Mouse (Mus musculus): ENCODE results near the gene Pld3. TPM values are rescaled to one million over a fixed set of nuclear protein-coding genes. Genes with fewer than 3 reads are reported as not detected.

The Pld3 gene
- polyA plus RNA-seq, 1 experiment from 2014 or later, result 53.2 TPM

- Histone ChIP-seq H3K36me3 (ENCODE audit: control insufficient read depth, insufficient read depth, low read length) (no peaks in the 10 kb centered on the region; the same call in 1 of the 2 replicates), H3K27me3 (ENCODE audit: control insufficient read depth, insufficient read depth, low read length) (no peaks in the 10 kb centered on the region), H3K9me3 (ENCODE audit: control insufficient read depth, low read length) (no peaks in the 10 kb centered on the region), H3K4me2 (ENCODE audit: low read depth, severe bottlenecking) (peak overlapping the region; percentile 66), H3K9ac (ENCODE audit: low read length) (peak overlapping the region; percentile 44), H3K4me1 (ENCODE audit: control insufficient read depth, insufficient read depth, low read length) (peaks cover 9% of the 10 kb centered on the region; the same call in 1 of the 2 replicates), H3K27ac (replicated peaks; ENCODE audit: low read depth, low read length) (peak overlapping the region; percentile 78), H3K4me3 (ENCODE audit: low read depth, low read length) (peak overlapping the region; percentile 24)
- under 1% methylated on average over 27 of the region's 33 CpGs for WGBS
- ATAC-seq (ENCODE audit: insufficient number of reproducible peaks, low FRiP score, low TSS enrichment, low read depth), result peak; percentile 55
- peak; percentile 85 for DNase-seq (ENCODE audit: low spot score)
Measured at GRCm38 (mm10) chr7:27490543-27491329, 62.3 kb downstream of the Pld3 start.

GRCm38 (mm10) chr7:27490227-27490542 is 62.8 kb downstream of the Pld3 start:
- no peak for ATAC-seq (ENCODE audit: insufficient number of reproducible peaks, low FRiP score, low TSS enrichment, low read depth)
- Histone ChIP-seq H3K9ac (ENCODE audit: low read length) (peak overlapping the region; percentile 44), H3K36me3 (ENCODE audit: control insufficient read depth, insufficient read depth, low read length) (no peaks in the 10 kb centered on the region; the same call in 1 of the 2 replicates), H3K4me1 (ENCODE audit: control insufficient read depth, insufficient read depth, low read length) (peaks cover 9% of the 10 kb centered on the region; the same call in 1 of the 2 replicates), H3K27me3 (ENCODE audit: control insufficient read depth, insufficient read depth, low read length) (no peaks in the 10 kb centered on the region), H3K9me3 (ENCODE audit: control insufficient read depth, low read length) (no peaks in the 10 kb centered on the region), H3K4me2 (ENCODE audit: low read depth, severe bottlenecking) (peak overlapping the region; percentile 66), H3K27ac (replicated peaks; ENCODE audit: low read depth, low read length) (peak overlapping the region; percentile 78), H3K4me3 (ENCODE audit: low read depth, low read length) (peak overlapping the region; percentile 24)
- DNase-seq (ENCODE audit: low spot score), result no peak
- 40% methylated on average over 4 of the region's 4 CpGs for WGBS

- peaks cover 9% of the 10 kb centered on the region; the same call in 1 of the 2 replicates for H3K4me1 ChIP-seq (ENCODE audit: control insufficient read depth, insufficient read depth, low read length)
- H3K9me3 ChIP-seq (ENCODE audit: control insufficient read depth, low read length), result no peaks in the 10 kb centered on the region
- H3K4me3 ChIP-seq (ENCODE audit: low read depth, low read length), result no peak overlapping the region
- H3K36me3 ChIP-seq (ENCODE audit: control insufficient read depth, insufficient read depth, low read length), result no peaks in the 10 kb centered on the region; the same call in 1 of the 2 replicates
- ATAC-seq (ENCODE audit: insufficient number of reproducible peaks, low FRiP score, low TSS enrichment, low read depth), result no peak
- H3K27me3 ChIP-seq (ENCODE audit: control insufficient read depth, insufficient read depth, low read length), result no peaks in the 10 kb centered on the region
- no peak overlapping the region for H3K27ac ChIP-seq (replicated peaks; ENCODE audit: low read depth, low read length)
- H3K4me2 ChIP-seq (ENCODE audit: low read depth, severe bottlenecking), result no peak overlapping the region
- 94% methylated on average over 25 of the region's 25 CpGs for WGBS
- DNase-seq (ENCODE audit: low spot score), result no peak
- H3K9ac ChIP-seq (ENCODE audit: low read length), result no peak overlapping the region
Measured at GRCm38 (mm10) chr7:27489270-27489869, 63.6 kb downstream of the Pld3 start.

- DNase-seq (ENCODE audit: low spot score) (peak; percentile 42), ATAC-seq (ENCODE audit: insufficient number of reproducible peaks, low FRiP score, low TSS enrichment, low read depth) (no peak)
- H3K9me3 ChIP-seq (ENCODE audit: control insufficient read depth, low read length), result no peaks in the 10 kb centered on the region
- no peaks in the 10 kb centered on the region for H3K27me3 ChIP-seq (ENCODE audit: control insufficient read depth, insufficient read depth, low read length)
- H3K4me2 ChIP-seq (ENCODE audit: low read depth, severe bottlenecking), result peak overlapping the region; percentile 66
- H3K9ac ChIP-seq (ENCODE audit: low read length), result peak overlapping the region; percentile 82
- 4% methylated on average over 13 of the region's 13 CpGs for WGBS
- peak overlapping the region; percentile 97 for H3K27ac ChIP-seq (replicated peaks; ENCODE audit: low read depth, low read length)
- peak overlapping the region; percentile 78 for H3K4me3 ChIP-seq (ENCODE audit: low read depth, low read length)
- peaks cover 9% of the 10 kb centered on the region; the same call in 1 of the 2 replicates for H3K4me1 ChIP-seq (ENCODE audit: control insufficient read depth, insufficient read depth, low read length)
- no peaks in the 10 kb centered on the region; the same call in 1 of the 2 replicates for H3K36me3 ChIP-seq (ENCODE audit: control insufficient read depth, insufficient read depth, low read length)
Measured at GRCm38 (mm10) chr7:27487740-27488268, 65.2 kb downstream of the Pld3 start.

GRCm38 (mm10) chr7:27486770-27487697 is 66.0 kb downstream of the Pld3 start, which contains the start of gene Sertad1:
TSS of gene Sertad1 (plus strand) at chr7:27486910.
- peak; percentile 94 for ATAC-seq (ENCODE audit: insufficient number of reproducible peaks, low FRiP score, low TSS enrichment, low read depth)
- peak within 1 kb of the TSS; percentile 97 for H3K27ac ChIP-seq (replicated peaks; ENCODE audit: low read depth, low read length)
- H3K9ac ChIP-seq (ENCODE audit: low read length), result peak within 1 kb of the TSS; percentile 82
- peak; percentile 100 for DNase-seq (ENCODE audit: low spot score)
- H3K9me3 ChIP-seq (ENCODE audit: control insufficient read depth, low read length), result no peaks in the 10 kb centered on the region
- H3K4me1 ChIP-seq (ENCODE audit: control insufficient read depth, insufficient read depth, low read length), result peaks cover 9% of the 10 kb centered on the region; the same call in 1 of the 2 replicates
- H3K36me3 ChIP-seq (ENCODE audit: control insufficient read depth, insufficient read depth, low read length), result no peaks in the 10 kb centered on the region; the same call in 1 of the 2 replicates
- peak within 1 kb of the TSS; percentile 78 for H3K4me3 ChIP-seq (ENCODE audit: low read depth, low read length)
- no peaks in the 10 kb centered on the region for H3K27me3 ChIP-seq (ENCODE audit: control insufficient read depth, insufficient read depth, low read length)
- under 1% methylated on average over 79 of the region's 80 CpGs for WGBS
- peak within 1 kb of the TSS; percentile 66 for H3K4me2 ChIP-seq (ENCODE audit: low read depth, severe bottlenecking)

- Histone ChIP-seq H3K9me3 (ENCODE audit: control insufficient read depth, low read length) (no peaks in the 10 kb centered on the region), H3K4me3 (ENCODE audit: low read depth, low read length) (peak overlapping the region; percentile 78), H3K9ac (ENCODE audit: low read length) (no peak overlapping the region; the same call in 1 of the 2 replicates), H3K4me2 (ENCODE audit: low read depth, severe bottlenecking) (peak overlapping the region; percentile 66), H3K27me3 (ENCODE audit: control insufficient read depth, insufficient read depth, low read length) (no peaks in the 10 kb centered on the region), H3K36me3 (ENCODE audit: control insufficient read depth, insufficient read depth, low read length) (no peaks in the 10 kb centered on the region; the same call in 1 of the 2 replicates), H3K4me1 (ENCODE audit: control insufficient read depth, insufficient read depth, low read length) (peaks cover 9% of the 10 kb centered on the region), H3K27ac (replicated peaks; ENCODE audit: low read depth, low read length) (0 out of 2 replicates have a peak overlapping the region, but pooled peaks have one; percentile 9)
- WGBS, result 3% methylated on average over 13 of the region's 13 CpGs
- DNase-seq (ENCODE audit: low spot score), result peak; percentile 35
- ATAC-seq (ENCODE audit: insufficient number of reproducible peaks, low FRiP score, low TSS enrichment, low read depth), result peak; percentile 2; the same call in 1 of the 2 replicates
Measured at GRCm38 (mm10) chr7:27486102-27486769, 66.8 kb downstream of the Pld3 start.

GRCm38 (mm10) chr7:27483860-27484259 is 69.2 kb downstream of the Pld3 start:
- H3K4me1 ChIP-seq (ENCODE audit: control insufficient read depth, insufficient read depth, low read length), result peaks cover 10% of the 10 kb centered on the region
- H3K9me3 ChIP-seq (ENCODE audit: control insufficient read depth, low read length), result no peaks in the 10 kb centered on the region
- no peak overlapping the region for H3K9ac ChIP-seq (ENCODE audit: low read length)
- DNase-seq (ENCODE audit: low spot score) (no peak), ATAC-seq (ENCODE audit: insufficient number of reproducible peaks, low FRiP score, low TSS enrichment, low read depth) (no peak)
- no peak overlapping the region for H3K4me2 ChIP-seq (ENCODE audit: low read depth, severe bottlenecking)
- 88% methylated on average over 4 of the region's 4 CpGs for WGBS
- H3K36me3 ChIP-seq (ENCODE audit: control insufficient read depth, insufficient read depth, low read length), result no peaks in the 10 kb centered on the region
- H3K27me3 ChIP-seq (ENCODE audit: control insufficient read depth, insufficient read depth, low read length), result no peaks in the 10 kb centered on the region
- H3K27ac ChIP-seq (replicated peaks; ENCODE audit: low read depth, low read length), result no peak overlapping the region
- H3K4me3 ChIP-seq (ENCODE audit: low read depth, low read length), result no peak overlapping the region

Data from limb, embryonic 11.5 days (tissue).